ENCODE assay signal across 8 mouse cellular contexts in genomic region chr2:112454862-112455564, GRCm38 (mm10). TPM values are rescaled to one million over a fixed set of nuclear protein-coding genes. Genes with fewer than 3 reads are reported as not detected.
DNase-seq lines count a peak whose midpoint lies in the region; ATAC-seq and TF ChIP-seq lines count a peak whose summit lies in the region.

Gene Emc7 (plus strand): TSS chr2:112454997.

- H3K27ac ChIP-seq in cortical plate, adult 2 months (ENCODE audit: insufficient read depth, low read length), result peak within 1 kb of the TSS; percentile 54

- ATAC-seq in activated CD4-positive, CD25-positive, alpha-beta regulatory T cell, adult 4 months, result peak; percentile 94
- peak; percentile 98 for ATAC-seq in megakaryocyte progenitor cell, adult 5-6 weeks (replicated peaks; ENCODE audit: poor library complexity)

- peak; percentile 100 for DNase-seq in gastrocnemius, postnatal 10 days
- DNase-seq in induced T-regulatory cell, adult 2 months (ENCODE audit: low read depth), result peak; percentile 95
- peak; percentile 82 to 94 for DNase-seq in left cerebral cortex, adult 9 months (ENCODE audit: low spot score in 2 of 2)
- peak; percentile 98 for DNase-seq in right cerebral cortex, postnatal 14 days
- DNase-seq in urinary bladder, postnatal 36 days (ENCODE audit: low spot score in 2 of 2), result peak; percentile 97 to 99

- H3K4me1 ChIP-seq in cortical plate, adult 2 months (ENCODE audit: control insufficient read depth, insufficient read depth, low read length), result no peaks in the 10 kb centered on the region

- peak; percentile 90 for TF ChIP-seq POLR2A in cortical plate, adult 2 months (IDR thresholded peaks at IDR 0.05; ENCODE audit: extremely low read depth, insufficient read depth, low read length)

- peak within 1 kb of the TSS; percentile 87 for H3K4me3 ChIP-seq in cortical plate, adult 2 months (ENCODE audit: insufficient read depth, low read length)

- no peak for TF ChIP-seq CTCF in cortical plate, adult 2 months (IDR thresholded peaks at IDR 0.05; ENCODE audit: extremely low read depth, insufficient read depth, low read length)

RNA-seq across cellular contexts. Expression of gene Emc7, which starts in this region (rescaled TPM):
- polyA plus RNA-seq in activated CD4-positive, CD25-positive, alpha-beta regulatory T cell, adult 4 months (2017; shearing (Covaris generic)), result 10 to 100 TPM; 11.5 to 14.5 TPM
- polyA plus RNA-seq in cortical plate, adult 2 months (2012; rRNA removed), result 31.9 and 32.8 TPM in 2 replicates
- 10 to 100 TPM; 14.0 to 15.2 TPM for total RNA-seq in gastrocnemius, postnatal 10 days (2021)
- total RNA-seq in megakaryocyte progenitor cell, adult 5-6 weeks (2015), result 14.6 and 16.7 TPM in 2 replicates
- 9.0 and 10.5 TPM in 2 replicates for total RNA-seq in megakaryocyte progenitor cell, adult 5-6 weeks (2017)

Comparison
In these comparisons a context has a peak if more than half of its experiments do, and no peak if none do; other contexts are left out.
1. Peak in every context shown above with its lines: DNase-seq, ATAC-seq, H3K4me3 ChIP-seq and H3K27ac ChIP-seq.